Mouse (Mus musculus) midbrain, embryonic 13.5 days (tissue): Measurements from ENCODE around the gene Smarcb1. TPM values are rescaled to one million over a fixed set of nuclear protein-coding genes. Genes with fewer than 3 reads are reported as not detected.

ENCODE experiments used
- ATAC-seq: fragments of 200-750 bp; cut with Nextera tagmentation; 2 replicates; pipeline ENCODE4 v1.8.0; 2017; ENCODE audit warnings: mild to moderate bottlenecking, moderate TSS enrichment, moderate library complexity
- H3K27ac ChIP-seq: fragments of 300-500 bp; sonication (generic); 2 replicates; pipeline ENCODE4 v1.5.1; 2015; ENCODE audit warnings: inconsistent platforms, mild to moderate bottlenecking, moderate library complexity
- H3K27me3 ChIP-seq: fragments of 300-500 bp; sonication (generic); 2 replicates; pipeline ENCODE4 v1.6.1; 2015; ENCODE audit warnings: mild to moderate bottlenecking, inconsistent platforms
- H3K36me3 ChIP-seq: fragments of 300-500 bp; sonication (generic); 2 replicates; pipeline ENCODE4 v1.6.1; 2015; ENCODE audit warnings: mild to moderate bottlenecking, inconsistent platforms
- H3K4me1 ChIP-seq: fragments of 300-500 bp; sonication (generic); replicated peaks from 2 replicates; pipeline ENCODE4 v1.6.1; 2015; ENCODE audit warnings: inconsistent platforms
- H3K4me2 ChIP-seq: fragments of 300-500 bp; sonication (generic); replicated peaks from 2 replicates; pipeline ENCODE4 v1.6.1; 2015; ENCODE audit warnings: moderate library complexity, mild to moderate bottlenecking, inconsistent platforms
- H3K4me3 ChIP-seq: fragments of 300-500 bp; sonication (generic); replicated peaks from 2 replicates; pipeline ENCODE4 v1.5.1; 2015; ENCODE audit warnings: mild to moderate bottlenecking, inconsistent platforms
- H3K9ac ChIP-seq: fragments of 300-500 bp; sonication (generic); replicated peaks from 2 replicates; pipeline ENCODE4 v1.6.1; 2015; ENCODE audit warnings: mild to moderate bottlenecking, inconsistent platforms
- H3K9me3 ChIP-seq: fragments of 300-500 bp; sonication (generic); 2 replicates; pipeline ENCODE4 v1.6.1; 2016; ENCODE audit warnings: mild to moderate bottlenecking, inconsistent platforms
- WGBS: fragments of 180-500 bp; shearing (Covaris S2); methylation state at CpG from one replicate; pipeline ENCODE4 v1.1.7; 2015; 5-methylcytosine and 5-hydroxymethylcytosine counted together
- polyA plus RNA-seq: library from polyadenylated mRNA; unstranded; fragments of >200 nt; fragmentation: Nextera tagmentation; extraction: Ambion mirVana; gene quantifications from 2 replicates; pipeline ENCODE4 v1.2.1, GENCODE M21; 2015

Gene Smarcb1
- polyA plus RNA-seq, 1 experiment from 2014 or later, result 323 TPM

GRCm38 (mm10) chr10:75859107-75859746 lies 62.2 kb downstream of the Smarcb1 start:
- Histone ChIP-seq H3K4me1 (peaks cover 34% of the 10 kb centered on the region), H3K9me3 (no peaks in the 10 kb centered on the region), H3K4me3 (peak overlapping the region; percentile 74), H3K36me3 (peaks cover 17% of the 10 kb centered on the region), H3K4me2 (peak overlapping the region; percentile 79), H3K27ac (peak overlapping the region; percentile 94), H3K27me3 (no peaks in the 10 kb centered on the region), H3K9ac (peak overlapping the region; percentile 91)
- ATAC-seq, result peak; percentile 76
- 1% methylated on average over 26 of the region's 27 CpGs for WGBS

GRCm38 (mm10) chr10:75857598-75857997 lies 63.8 kb downstream of the Smarcb1 start:
- Histone ChIP-seq H3K4me2 (no peak overlapping the region), H3K36me3 (peaks cover 17% of the 10 kb centered on the region), H3K27me3 (no peaks in the 10 kb centered on the region), H3K27ac (no peak overlapping the region), H3K9me3 (no peaks in the 10 kb centered on the region), H3K4me3 (no peak overlapping the region), H3K4me1 (peaks cover 34% of the 10 kb centered on the region), H3K9ac (no peak overlapping the region)
- 97% methylated on average over 4 of the region's 4 CpGs for WGBS
- ATAC-seq, result no peak

GRCm38 (mm10) chr10:75856976-75857375 lies 64.4 kb downstream of the Smarcb1 start:
- H3K4me1 ChIP-seq, result peaks cover 34% of the 10 kb centered on the region
- whole genome bisulfite sequencing, result 87% methylated on average over 3 of the region's 3 CpGs
- ATAC-seq, result no peak
- no peaks in the 10 kb centered on the region for H3K9me3 ChIP-seq
- H3K27me3 ChIP-seq, result no peaks in the 10 kb centered on the region
- no peak overlapping the region for H3K4me2 ChIP-seq
- H3K9ac ChIP-seq, result no peak overlapping the region
- no peak overlapping the region for H3K4me3 ChIP-seq
- H3K27ac ChIP-seq, result no peak overlapping the region
- H3K36me3 ChIP-seq, result peaks cover 17% of the 10 kb centered on the region

GRCm38 (mm10) chr10:75856155-75856907 lies 65.1 kb downstream of the Smarcb1 start:
- Histone ChIP-seq H3K9me3 (no peaks in the 10 kb centered on the region), H3K27ac (no peak overlapping the region), H3K4me2 (no peak overlapping the region), H3K4me1 (peaks cover 40% of the 10 kb centered on the region), H3K27me3 (no peaks in the 10 kb centered on the region), H3K4me3 (no peak overlapping the region), H3K9ac (no peak overlapping the region), H3K36me3 (peaks cover 17% of the 10 kb centered on the region)
- 86% methylated on average over 11 of the region's 11 CpGs for WGBS
- ATAC-seq, result no peak

GRCm38 (mm10) chr10:75855416-75855981 lies 65.9 kb downstream of the Smarcb1 start:
- no peak for ATAC-seq
- H3K4me1 ChIP-seq, result peaks cover 39% of the 10 kb centered on the region
- 94% methylated on average over 15 of the region's 15 CpGs for WGBS
- H3K4me3 ChIP-seq, result no peak overlapping the region
- no peak overlapping the region for H3K9ac ChIP-seq
- peaks cover 17% of the 10 kb centered on the region for H3K36me3 ChIP-seq
- H3K27me3 ChIP-seq, result no peaks in the 10 kb centered on the region
- no peak overlapping the region for H3K4me2 ChIP-seq
- H3K9me3 ChIP-seq, result no peaks in the 10 kb centered on the region
- H3K27ac ChIP-seq, result no peak overlapping the region

- H3K9ac ChIP-seq, result no peak overlapping the region
- no peaks in the 10 kb centered on the region for H3K9me3 ChIP-seq
- peaks cover 17% of the 10 kb centered on the region for H3K36me3 ChIP-seq
- H3K4me2 ChIP-seq, result no peak overlapping the region
- WGBS, result 81% methylated on average over 6 of the region's 6 CpGs
- H3K27ac ChIP-seq, result no peak overlapping the region
- ATAC-seq, result no peak
- H3K27me3 ChIP-seq, result no peaks in the 10 kb centered on the region
- no peak overlapping the region for H3K4me3 ChIP-seq
- peaks cover 36% of the 10 kb centered on the region for H3K4me1 ChIP-seq
These were observed 66.6 kb downstream of the Smarcb1 start for GRCm38 (mm10) chr10:75854791-75855190.

- no peak overlapping the region for H3K27ac ChIP-seq
- H3K36me3 ChIP-seq, result peaks cover 17% of the 10 kb centered on the region
- ATAC-seq, result 0 out of 2 replicates have a peak, but pooled peaks have one; percentile 1
- H3K4me1 ChIP-seq, result peaks cover 33% of the 10 kb centered on the region
- H3K4me2 ChIP-seq, result no peak overlapping the region
- H3K9ac ChIP-seq, result no peak overlapping the region
- H3K9me3 ChIP-seq, result no peaks in the 10 kb centered on the region
- H3K4me3 ChIP-seq, result no peak overlapping the region
- H3K27me3 ChIP-seq, result no peaks in the 10 kb centered on the region
- 46% methylated on average over 5 of the region's 5 CpGs for WGBS
These were observed 67.3 kb downstream of the Smarcb1 start for GRCm38 (mm10) chr10:75854096-75854495.

- ATAC-seq, result peak; percentile 49; the same call in 1 of the 2 replicates
- Histone ChIP-seq H3K27ac (no peak overlapping the region), H3K4me1 (peaks cover 27% of the 10 kb centered on the region), H3K27me3 (no peaks in the 10 kb centered on the region), H3K4me2 (no peak overlapping the region), H3K4me3 (no peak overlapping the region), H3K9me3 (no peaks in the 10 kb centered on the region), H3K9ac (no peak overlapping the region), H3K36me3 (peaks cover 17% of the 10 kb centered on the region)
- 18% methylated on average over 10 of the region's 10 CpGs for WGBS
These were observed 68.0 kb downstream of the Smarcb1 start for GRCm38 (mm10) chr10:75853452-75853851.

- WGBS, result 97% methylated on average over 12 of the region's 12 CpGs
- H3K9ac ChIP-seq, result no peak overlapping the region
- no peak overlapping the region for H3K27ac ChIP-seq
- no peak for ATAC-seq
- H3K4me1 ChIP-seq, result peaks cover 18% of the 10 kb centered on the region
- no peaks in the 10 kb centered on the region for H3K9me3 ChIP-seq
- H3K27me3 ChIP-seq, result no peaks in the 10 kb centered on the region
- no peak overlapping the region for H3K4me3 ChIP-seq
- no peak overlapping the region for H3K4me2 ChIP-seq
- peaks cover 11% of the 10 kb centered on the region for H3K36me3 ChIP-seq
These were observed 68.8 kb downstream of the Smarcb1 start for GRCm38 (mm10) chr10:75852539-75853125.

- H3K36me3 ChIP-seq, result peaks cover 2% of the 10 kb centered on the region
- no peak overlapping the region for H3K4me2 ChIP-seq
- no peaks in the 10 kb centered on the region for H3K9me3 ChIP-seq
- no peak overlapping the region for H3K4me3 ChIP-seq
- 49% methylated on average over 3 of the region's 3 CpGs for WGBS
- no peak for ATAC-seq
- no peak overlapping the region for H3K27ac ChIP-seq
- peaks cover 14% of the 10 kb centered on the region for H3K4me1 ChIP-seq
- no peaks in the 10 kb centered on the region for H3K27me3 ChIP-seq
- no peak overlapping the region for H3K9ac ChIP-seq
These were observed 69.7 kb downstream of the Smarcb1 start for GRCm38 (mm10) chr10:75851681-75852080.

- no peak overlapping the region for H3K27ac ChIP-seq
- ATAC-seq, result no peak
- H3K36me3 ChIP-seq, result no peaks in the 10 kb centered on the region
- no peak overlapping the region for H3K9ac ChIP-seq
- H3K9me3 ChIP-seq, result no peaks in the 10 kb centered on the region
- 2% methylated on average over 6 of the region's 6 CpGs for WGBS
- peak overlapping the region; percentile 7; the same call in 1 of the 2 replicates for H3K4me2 ChIP-seq
- H3K4me1 ChIP-seq, result peaks cover 14% of the 10 kb centered on the region
- H3K4me3 ChIP-seq, result no peak overlapping the region
- no peaks in the 10 kb centered on the region for H3K27me3 ChIP-seq
These were observed 70.3 kb downstream of the Smarcb1 start for GRCm38 (mm10) chr10:75851076-75851475.

GRCm38 (mm10) chr10:75848382-75848781 lies 73.0 kb downstream of the Smarcb1 start:
- no peaks in the 10 kb centered on the region for H3K36me3 ChIP-seq
- WGBS, result 31% methylated on average over 3 of the region's 3 CpGs

More at GRCm38 (mm10) chr10:75848382-75848781, 73.0 kb downstream of the Smarcb1 start:
- Histone ChIP-seq H3K9ac (no peak overlapping the region), H3K4me2 (no peak overlapping the region), H3K9me3 (no peaks in the 10 kb centered on the region), H3K4me1 (peaks cover 17% of the 10 kb centered on the region), H3K27me3 (no peaks in the 10 kb centered on the region), H3K4me3 (no peak overlapping the region), H3K27ac (no peak overlapping the region)
- no peak for ATAC-seq
